Mouse (Mus musculus) embryo, embryonic 10.5 days (tissue): ENCODE measurements around the gene Tspan7.

ENCODE experiments used
- DNase-seq: peaks from one replicate; pipeline ENCODE4 v3.0.0-alpha.2; 2015; ENCODE audit warnings: low spot score

Tspan7 gene

DNA sequence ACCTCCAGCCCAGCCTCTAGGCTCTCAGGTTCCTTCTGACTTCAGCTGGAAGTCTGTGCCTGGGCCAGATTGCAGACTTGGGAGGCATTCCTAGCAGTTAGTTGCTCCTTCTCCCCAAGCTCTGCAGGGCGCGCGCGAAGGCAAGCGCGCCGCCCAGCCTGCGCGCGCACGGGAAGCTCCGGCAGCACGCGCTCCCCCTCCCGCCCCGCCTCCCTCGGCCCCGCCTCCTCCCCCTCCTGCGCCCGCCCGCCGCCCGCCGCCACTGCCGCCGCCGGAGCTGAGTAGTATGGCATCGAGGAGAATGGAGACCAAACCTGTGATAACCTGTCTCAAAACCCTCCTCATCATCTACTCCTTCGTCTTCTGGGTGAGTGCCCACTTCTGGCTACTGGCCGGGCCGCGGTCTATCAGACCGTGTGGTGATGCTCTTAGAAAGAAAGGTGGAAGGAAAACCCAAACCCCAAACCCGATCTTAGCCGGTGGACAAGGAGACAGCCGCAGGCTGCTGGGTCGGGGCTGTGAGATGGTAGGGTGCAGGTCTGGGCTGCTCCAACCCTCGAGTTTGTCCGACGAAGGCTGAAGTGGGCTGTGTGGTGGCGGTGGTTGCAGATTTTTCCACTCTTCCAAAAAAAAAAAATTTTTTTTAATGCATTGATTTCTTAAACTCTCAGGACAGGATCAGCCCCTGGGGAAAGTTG lies at the start of gene Tspan7:
TSS of gene Tspan7 (plus strand) at position 287 of the 698 bp plus-strand sequence.
- DNase-seq = peak; percentile 62

DNA sequence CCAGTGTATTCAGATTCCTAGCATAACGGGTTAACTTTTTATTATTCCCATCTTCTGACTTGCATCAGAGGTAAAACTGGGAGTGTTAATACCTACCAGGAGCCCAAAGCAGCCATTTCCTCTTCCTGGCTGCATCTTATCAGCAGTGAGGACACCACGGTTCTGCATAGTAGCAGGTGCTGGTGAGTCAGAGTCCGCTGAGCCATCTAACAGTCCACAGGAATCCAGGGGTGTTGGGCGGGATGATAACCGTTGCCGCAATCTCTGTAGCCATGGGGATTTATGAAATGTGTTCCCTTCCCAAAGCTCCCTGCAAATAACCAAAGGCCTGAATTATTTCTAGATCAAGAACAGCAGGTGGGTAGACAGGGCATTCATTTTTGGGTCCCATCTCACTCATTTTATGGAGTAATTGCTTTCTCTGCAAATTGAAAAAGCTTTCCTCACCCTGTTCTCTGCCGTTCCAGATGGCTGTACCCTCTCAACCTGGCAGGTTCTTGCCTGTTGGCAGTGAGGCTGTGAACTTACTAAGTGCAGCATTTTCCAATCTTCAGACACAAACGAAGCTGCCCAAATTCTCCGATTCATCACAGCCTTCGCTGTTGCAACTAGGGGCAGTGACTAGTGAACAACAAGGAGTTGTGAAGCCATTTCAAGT lies 35.5 kb upstream of the Tspan7 start:
- no peak for DNase-seq

DNA sequence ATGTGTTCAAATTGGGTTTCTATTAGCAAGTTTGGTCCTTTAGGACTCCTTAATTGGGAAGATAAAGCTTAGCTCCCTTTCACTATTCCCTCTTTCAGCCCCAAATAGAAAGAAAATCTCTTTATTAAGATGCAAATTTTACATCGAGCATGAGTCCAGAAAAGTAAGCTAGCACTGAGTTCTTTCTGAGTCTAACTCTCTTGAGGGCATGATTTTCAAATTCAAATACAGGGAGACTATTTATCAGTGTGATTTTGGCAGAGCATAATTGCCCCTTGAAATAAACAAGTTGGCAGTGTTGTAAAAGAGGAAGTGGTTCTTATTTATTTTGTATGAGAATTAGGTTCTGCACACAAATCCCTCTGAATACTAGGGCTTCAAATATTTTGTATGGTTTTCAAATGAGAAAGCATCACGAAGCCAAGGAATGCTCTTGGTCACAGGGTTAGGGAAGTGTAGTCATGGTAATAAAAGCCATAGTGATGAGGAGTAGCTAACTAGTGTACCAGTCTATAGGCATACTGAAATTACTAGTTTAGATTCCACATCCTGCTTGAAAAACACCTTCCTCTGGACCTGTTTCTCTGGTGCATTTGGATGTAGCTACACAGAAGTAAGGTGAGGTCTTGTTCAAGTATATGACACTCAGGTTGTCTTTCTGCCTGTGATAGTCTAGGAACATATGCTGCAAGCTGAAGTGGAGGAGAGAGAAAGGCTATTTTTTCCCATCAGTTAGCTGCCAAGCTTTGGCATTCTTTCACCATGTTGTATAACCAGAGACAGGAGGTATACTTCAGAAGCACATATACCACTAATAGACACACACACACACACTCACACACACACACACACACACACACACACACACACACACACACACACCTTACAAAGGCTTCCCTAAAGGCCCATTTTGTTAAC lies 34.6 kb upstream of the Tspan7 start:
- DNase-seq = no peak

DNA sequence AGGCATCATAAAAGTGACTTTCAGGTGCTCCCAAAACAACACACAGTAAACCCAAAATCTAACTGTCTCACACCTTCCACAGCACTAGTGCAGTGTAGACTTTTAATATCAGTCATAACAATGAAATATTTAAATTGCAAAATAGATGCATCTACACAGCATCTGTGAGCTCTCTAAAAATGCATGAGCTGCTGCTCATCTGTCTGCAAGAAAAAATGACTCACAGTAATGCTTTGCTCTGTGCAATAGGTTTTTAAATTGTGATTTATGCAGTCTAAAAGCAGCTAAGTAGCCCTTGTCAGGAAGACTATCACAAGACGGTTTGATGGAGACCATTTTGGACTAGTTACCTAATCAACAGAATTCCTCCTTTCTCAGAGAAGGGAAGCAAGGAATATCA lies 31.2 kb upstream of the Tspan7 start:
- no peak for DNase-seq

DNA sequence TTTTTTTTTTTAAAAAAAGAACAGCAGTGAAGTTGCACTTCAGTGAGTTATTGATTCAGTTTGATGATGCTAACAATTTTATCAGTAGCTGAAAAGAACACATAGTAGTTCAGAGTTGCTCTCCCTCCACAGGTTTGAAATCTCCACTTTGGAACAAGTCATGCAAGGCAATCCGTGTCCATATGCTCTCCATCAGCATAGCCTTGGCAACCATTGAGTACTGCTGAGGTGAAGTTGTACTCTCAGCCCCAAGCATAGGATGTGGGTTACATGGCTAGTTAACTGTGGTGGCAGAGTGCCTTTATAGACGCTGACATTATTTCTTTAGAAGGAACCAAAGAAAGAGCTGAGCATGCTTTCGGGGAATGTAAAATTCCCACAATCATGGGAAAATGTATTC lies 27.7 kb upstream of the Tspan7 start:
- DNase-seq = no peak

DNA sequence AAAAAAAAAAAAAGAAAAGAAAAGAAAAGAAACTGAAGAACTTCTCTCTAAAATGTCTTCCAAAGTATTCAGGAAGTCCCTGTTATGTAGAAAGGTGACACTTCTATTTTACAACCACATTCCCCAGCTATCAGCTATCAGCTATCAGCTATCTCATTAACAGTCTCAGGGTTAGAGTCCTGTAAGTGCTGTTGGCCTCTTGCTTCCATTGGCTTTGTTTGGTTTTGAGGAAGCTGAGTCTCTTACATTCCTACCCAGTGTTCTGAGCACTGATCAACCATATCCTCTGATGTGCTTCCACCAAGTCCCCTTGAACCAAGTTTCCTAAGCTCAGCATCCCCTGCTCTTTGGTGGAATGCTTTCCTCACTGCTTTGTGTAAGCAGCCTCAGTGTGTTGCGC lies 7.9 kb upstream of the Tspan7 start:
- DNase-seq = no peak

DNA sequence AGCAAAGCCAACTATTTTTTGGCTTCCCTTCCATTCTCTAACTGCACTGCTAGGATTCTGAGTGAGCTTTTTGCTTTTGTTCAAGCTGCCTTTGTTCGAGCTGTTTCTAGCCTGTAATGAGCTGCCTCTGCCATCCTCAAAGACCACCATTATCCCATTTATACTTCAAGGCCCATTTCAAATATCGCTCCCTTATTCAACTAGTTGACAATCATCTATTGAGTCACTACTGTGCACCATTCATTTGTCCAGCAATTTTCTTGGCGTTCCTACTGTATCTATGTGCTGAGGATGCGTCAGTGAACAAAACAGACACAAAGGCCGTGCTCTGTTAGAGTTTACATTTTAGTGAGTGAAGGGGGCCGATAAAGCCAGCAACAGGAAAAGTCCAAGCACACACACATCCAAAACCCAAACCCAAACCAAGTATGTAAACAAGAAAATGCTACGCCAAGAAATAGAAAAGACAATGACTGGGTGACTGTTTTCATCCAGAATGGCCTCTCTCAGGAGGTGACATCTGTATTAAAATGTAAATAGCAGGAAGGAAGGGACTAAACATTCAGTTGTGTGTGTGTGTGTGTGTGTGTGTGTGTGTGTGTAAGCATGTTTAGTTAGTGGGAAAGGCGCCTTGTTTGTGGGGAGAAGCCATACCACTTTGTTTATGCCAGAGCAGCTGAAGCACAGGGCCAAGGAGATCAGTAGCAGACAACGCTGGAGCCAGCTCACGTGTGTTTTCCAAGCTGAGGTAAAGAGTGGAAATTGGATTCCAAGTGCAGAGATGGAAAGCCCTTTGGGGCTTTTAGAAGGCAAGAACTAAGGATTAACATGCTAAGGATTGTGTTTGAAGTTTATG lies 5.7 kb upstream of the Tspan7 start:
- no peak for DNase-seq

DNA sequence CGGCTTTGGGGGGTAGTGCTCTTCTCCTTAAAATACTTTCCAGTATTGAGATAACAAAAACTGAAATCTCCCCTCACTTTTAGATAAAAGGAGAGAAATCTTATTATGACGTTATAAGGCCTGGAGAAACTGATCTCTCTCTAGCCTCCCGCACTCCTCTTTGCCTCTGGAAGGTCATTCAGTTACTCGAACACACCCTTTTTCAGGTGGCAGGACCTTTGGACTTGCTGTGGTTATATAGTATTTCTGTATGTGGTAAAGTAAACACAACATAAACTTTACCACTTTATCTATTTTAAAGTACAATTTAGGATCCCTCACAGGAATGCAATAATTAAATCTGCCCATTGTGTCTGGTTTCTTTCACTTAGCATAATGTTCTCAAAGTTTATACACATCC lies 5.0 kb upstream of the Tspan7 start:
- DNase-seq = no peak

DNA sequence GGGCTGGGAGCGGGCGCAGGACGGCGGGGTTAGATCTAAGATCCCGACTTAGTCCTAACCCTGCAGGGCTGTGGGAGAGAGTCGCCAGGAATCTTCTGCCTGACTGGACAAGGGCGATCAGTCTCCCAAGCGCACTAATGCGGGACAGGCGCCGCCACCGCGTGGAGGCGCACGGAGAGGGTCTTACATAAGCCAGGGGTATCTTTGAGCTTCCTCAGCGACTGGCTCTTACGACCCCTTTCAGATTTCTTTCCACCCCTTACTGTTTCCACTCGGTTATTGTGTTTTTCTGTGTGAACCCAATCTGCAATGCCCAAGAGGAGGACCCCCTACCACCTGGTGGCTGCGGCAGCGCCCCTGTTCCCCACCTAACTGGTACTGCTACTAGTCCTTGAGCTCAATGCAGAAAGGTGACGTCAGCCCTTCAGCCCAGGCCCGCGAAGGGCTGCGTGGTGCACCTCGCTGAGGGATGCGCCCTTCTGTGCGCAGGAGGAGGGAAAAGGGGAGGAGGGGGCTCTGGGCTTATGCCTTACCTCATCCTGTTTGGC lies 780 bp downstream of the Tspan7 start:
- DNase-seq = peak; percentile 63

DNA sequence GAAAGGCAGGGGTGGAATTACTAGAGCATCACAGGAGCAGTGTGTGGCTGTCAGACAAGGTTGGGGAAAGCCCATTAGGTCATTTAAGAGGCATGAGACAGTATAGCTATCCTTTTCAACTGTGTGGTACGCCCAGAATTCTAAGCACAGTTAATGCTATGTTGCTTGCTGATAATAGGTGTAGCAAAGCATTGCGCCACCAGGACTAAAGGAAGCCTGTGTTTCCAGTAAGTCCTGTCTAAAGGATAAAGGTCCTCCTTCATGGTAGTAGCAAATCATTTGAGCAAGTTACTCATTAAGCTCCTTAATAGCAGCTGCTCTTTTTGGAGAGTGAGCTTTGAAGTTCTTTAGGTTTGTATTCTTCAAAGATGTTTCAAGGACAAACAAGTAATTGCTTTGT lies 13.6 kb downstream of the Tspan7 start:
- DNase-seq = no peak

DNA sequence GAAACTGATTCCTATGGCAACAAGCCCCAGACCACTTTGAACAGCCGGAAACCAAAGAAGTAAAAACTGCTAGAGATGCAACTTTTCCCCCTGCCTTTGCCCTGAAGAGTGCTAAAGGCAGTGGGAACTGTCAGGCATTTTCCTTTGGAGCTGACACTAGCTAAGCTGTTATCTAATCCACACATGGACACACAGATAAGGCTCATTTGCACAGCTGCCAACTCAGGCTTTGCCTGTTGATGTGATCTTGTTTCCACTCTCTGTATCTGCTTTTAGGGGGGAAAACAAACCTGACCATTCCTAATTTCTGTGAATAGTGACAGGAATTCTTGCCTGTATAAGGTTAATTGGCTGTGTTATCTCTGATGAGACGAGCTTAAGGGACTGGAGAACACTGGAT lies 17.7 kb downstream of the Tspan7 start:
- DNase-seq = no peak

DNA sequence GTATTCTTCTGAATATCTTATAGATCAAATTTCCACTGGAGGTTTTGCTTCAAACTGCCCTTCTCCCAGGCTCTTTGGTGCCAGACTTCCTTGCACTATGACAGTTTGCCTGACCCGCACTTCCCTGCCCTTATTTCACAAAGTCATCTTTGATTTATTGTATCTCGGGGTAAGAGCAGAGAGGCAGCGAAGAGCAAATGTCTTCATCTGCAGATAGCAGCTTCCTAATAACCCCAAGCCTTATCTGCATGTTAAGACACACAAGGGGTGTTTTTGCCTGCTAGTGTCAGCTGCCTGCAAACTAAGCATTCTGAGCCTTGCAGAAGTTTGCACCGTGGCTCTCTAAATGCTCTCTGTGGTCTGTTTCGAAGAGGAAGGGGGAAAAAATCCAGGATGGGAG lies 29.5 kb downstream of the Tspan7 start:
- no peak for DNase-seq

DNA sequence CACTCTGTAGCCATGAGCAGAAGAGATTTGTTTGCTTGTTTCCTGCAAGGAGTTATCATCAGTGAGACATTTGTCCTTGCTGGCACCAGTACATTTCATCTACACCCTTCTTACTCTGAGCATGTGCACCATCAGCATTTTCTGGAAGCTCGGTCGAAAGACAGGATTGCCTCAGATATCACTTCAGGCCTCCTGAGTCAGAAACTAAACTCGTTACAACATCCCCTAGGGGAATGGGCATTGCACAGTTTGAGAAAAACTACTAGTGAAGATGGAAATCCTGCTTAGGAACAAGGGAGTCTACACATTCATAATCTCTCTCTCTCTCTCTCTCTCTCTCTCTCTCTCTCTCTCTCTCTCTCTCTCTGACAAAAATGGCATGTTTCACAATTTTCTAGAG lies 30.0 kb downstream of the Tspan7 start:
- DNase-seq = no peak

DNA sequence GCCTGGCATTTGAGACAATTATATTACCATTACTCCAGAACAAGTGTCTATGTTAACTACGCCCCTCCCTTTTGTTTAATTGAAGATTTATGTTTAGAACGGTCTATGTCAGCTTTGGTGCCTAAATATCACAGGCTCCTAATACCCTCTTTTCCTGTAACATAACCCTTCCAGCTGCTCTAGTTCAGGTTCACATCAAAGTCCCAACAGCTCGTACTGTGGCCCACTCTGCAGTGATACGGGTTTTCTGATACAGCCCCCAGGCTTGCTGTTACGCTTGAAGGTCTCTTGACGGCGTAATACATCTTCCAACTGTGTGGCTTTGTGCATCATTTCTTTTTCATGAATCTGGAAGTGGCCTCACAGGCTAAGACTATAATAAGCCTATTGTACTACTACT lies 31.5 kb downstream of the Tspan7 start:
- no peak for DNase-seq

DNA sequence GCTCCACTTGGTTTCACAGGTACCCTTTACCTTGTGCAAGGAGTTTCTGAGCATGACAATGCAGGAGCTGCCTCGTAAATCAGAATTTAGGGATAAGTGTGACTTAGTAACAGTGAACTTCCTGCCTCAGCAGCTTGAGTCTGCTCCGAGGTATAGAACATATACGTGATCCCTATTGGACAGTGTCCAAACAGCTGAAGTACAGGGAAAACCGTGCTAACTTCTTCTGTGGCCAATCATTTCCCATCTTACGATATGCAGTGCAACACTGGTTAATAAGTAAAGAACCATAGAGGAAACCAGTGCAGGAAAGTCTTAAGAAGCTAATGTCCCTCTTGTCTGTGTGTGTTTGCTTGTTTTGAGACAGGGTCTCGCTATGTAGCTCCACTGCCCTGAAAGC lies 32.0 kb downstream of the Tspan7 start:
- no peak for DNase-seq

DNA sequence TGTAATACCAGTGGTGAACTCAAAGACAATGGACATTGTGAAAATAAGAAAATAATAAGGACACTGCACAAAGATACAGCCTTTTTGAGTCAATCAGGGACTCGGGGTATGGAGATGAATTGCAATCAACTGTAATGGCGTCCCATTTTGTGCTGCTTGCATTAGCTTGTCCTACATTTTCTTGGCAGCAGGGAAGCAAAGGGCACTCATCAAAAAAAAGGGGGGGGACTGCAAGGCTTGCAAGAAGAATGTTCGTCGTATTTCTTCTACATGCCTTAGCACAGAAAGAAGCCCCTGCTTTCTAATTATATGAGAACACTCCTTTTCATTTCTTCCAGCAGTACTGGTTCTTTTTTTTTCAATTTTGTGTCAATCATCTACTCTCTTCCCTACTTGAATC lies 32.8 kb downstream of the Tspan7 start:
- no peak for DNase-seq

DNA sequence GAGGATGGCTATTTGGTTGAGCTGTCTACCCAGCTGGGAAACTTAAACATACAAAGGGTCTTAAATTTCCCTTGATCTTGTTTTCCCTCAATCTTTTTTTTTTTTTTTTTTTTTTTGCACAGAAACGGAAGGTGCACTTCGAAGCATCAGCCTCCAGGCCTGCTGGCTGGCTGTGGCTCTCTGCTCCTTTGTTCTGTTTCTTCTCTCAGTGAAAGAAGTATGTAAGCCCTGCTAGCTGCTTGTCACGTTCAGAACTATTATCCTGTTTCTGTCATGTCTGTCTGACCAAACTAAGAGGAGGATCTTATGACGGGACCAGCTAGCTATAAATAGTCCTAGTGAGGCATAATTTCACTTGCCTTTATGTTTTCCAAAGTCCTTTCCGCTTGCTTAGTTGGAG lies 33.6 kb downstream of the Tspan7 start:
- peak; percentile 21 for DNase-seq

DNA sequence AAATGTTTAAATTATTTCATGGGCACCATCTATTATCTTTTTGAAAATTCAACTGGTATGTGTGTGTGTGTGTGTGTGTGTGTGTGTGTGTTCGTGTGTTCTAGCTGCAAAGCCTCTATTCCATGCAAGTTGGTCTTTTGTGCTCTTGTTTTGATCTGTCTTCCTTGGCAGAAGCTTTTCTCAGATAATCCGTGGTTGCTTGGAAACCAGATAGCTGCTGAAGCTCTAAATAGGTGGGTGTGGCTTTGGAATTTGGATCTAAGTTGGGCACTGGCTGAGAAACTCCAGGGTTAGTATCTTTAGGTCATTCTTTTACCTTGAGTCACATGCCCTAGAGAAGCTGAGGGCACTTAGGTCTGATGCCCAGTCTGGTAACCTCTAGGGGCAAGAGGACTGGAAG lies 50.5 kb downstream of the Tspan7 start:
- peak; percentile 42 for DNase-seq

DNA sequence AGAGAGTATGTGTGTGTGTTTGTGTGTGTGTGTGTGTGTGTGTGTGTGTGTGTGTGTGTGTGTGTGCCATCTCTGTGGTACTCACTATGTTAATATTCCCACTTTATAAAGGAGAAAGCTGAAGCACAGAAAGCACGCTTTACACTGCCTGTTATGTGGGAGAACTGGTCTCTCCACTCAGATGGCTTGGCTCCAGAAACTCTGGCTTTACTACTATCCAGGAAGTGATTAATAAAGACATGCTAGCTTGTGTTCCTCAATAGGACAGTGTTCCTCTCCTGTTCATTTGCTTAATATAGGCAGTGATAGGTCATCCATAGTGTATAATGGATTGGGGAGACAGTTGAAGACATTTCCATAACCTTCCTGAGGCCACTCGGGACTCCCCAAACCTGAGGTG lies 54.1 kb downstream of the Tspan7 start:
- DNase-seq = no peak

DNA sequence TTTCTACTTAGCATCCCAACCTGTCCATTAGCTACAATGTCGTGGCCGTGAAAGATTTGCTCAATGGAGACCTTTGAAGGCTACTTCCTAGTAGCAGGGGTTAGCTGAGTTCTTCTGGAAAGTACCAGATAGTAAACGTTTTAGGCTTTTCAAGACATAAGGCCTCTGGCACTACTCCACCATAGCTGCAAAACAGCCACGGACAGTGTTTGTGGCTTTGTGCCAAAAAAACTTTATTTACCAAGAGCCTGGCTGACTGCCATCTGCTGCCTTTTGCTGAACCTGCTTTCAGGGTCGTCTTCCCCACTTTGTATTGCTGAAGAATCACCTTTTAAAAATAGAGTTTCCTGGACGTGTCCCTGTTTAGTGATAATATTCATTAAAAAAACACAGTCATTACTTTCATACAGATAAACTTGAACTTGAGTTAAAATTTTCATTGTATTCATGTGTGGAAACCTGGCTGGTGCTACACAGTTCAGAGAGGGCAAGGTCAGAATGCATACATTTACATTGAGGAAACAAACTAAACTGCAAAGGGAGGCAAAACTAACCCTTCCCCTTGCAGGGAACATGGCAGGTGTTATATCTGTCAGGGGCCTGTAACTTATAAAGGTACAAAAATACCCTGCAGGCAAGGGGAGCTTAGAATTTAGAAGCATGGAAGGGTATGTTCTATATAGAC lies 54.7 kb downstream of the Tspan7 start:
- no peak for DNase-seq

DNA sequence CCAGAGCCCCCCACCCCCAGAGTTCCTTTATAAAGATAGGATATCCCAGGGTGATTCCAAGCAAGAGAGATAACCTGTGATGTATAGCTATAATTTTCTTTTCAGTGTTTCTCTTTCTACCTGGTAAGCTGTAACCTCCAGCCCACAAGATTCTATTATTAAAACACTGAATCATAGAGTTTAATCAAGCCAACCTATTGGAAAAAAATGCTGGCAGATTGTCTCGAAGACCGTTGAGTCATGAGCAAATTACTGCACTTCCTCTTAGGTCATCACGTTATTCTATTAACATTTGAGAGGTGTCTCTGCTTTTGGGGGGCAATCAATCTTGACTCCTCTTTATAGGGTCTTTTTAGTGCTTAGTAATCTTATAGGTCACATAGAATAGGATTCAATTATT lies 61.9 kb downstream of the Tspan7 start:
- no peak for DNase-seq
